Mouse (Mus musculus) erythroblast, adult 5-6 weeks (primary cell): Measurements from ENCODE around the gene Marcks. TPM values are rescaled to one million over a fixed set of nuclear protein-coding genes. Genes with fewer than 3 reads are reported as not detected.

Experiments used
- ATAC-seq: replicated peaks from 2 replicates; pipeline ENCODE4 v1.8.0; 2016; ENCODE audit warnings: moderate number of reproducible peaks, mild to moderate bottlenecking, moderate TSS enrichment, inconsistent platforms; ENCODE audit not compliant: poor library complexity, low FRiP score, severe bottlenecking
- total RNA-seq, 2 experiments: library from RNA; stranded (forward) in 1 of 2; stranded (reverse) in 1 of 2; fragments of 150-400 nt in 1 of 2; fragments of 200-764, 138-1000 nt in 1 of 2; gene quantifications; 2 replicates each; pipeline versions ENCODE4 v1.2.3 to v1.2.4; 2015 to 2017; ENCODE audit warnings: low replicate concordance in 2 of 2

The Marcks gene
- total RNA-seq (2015; ENCODE audit: low replicate concordance) (9.0 and 13.6 TPM in 2 replicates), total RNA-seq (2017; ENCODE audit: low replicate concordance) (10.9 and 14.5 TPM in 2 replicates)

DNA sequence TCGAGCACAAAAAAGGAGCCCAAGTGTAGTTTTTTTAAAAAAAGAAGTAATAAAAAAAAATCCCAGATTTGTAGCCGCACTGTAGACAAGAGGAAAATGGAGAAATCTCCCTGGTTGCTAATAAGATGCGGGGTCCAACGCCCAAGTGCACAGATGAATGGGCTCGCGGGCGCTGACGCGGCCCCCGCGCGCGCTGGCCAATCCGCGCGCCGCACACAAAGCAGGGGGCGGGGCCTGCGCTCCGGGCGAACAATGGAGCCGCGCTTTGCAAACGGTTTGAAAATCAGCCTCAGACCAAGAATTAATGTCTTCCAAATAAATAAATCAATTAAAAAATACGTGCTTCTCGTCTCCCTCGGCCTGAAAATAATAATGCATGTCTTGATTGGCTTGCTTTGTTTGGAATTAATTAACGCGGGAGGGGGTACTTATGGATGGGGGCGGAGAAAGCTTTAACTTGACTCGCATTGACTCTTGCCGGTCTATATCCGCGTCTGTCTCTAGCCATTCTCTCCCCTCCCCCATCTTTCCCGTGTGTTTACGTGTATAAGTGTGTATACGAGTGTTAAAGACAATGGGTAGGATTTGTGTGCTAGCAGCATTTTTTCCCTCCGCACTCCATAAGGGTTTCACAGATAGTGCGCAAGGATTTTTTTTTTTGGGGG, at the start of gene Marcks:
Gene Marcks (minus strand): TSS at position 143 of the 665 bp plus-strand sequence.
- no peak for ATAC-seq

DNA sequence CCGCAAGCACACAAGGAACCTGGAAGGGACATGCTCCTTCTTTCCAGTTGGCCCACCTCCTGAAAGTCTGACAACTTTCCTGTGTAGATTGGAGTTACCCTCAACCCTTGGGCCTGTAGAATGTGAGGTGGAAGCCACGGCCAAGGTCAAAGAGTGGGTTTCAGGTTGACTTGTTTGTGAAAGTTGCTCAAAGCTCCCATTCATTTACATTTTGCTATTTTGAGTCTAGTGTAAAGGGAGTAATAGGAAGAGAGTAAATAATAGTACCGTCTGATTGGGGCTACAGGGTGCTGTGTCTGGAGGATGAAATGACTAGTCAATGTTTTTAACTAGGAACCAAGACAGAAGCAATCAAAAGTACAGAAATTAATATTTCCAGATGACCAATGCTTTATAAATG, 38.4 kb upstream of the Marcks start:
- ATAC-seq, result no peak

DNA sequence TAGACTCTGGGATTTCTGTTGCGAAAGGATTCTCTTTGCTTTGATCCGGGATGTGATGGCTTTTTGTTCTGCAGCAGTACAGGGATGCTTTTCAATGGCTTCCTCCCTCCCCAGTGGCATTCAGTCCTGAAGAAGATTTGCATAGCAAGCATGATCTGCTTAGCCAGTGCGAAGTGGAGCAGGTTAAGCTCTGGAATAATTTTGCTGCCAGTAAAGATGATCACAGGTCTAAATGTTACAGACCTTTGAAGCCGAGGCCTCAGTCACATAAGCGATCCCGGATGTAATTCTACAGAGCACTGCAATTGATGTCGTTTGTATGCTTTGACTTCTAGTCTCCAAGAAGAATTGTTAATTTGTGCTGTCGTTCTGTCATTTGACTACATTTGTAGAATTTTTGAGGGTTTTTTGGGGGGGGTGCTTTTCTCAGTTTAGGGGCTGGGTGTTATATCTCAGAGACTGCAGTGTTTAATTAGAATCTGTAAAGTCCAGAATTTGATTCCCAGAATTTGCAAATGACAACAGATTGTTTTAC, 33.8 kb upstream of the Marcks start:
- ATAC-seq, result no peak

DNA sequence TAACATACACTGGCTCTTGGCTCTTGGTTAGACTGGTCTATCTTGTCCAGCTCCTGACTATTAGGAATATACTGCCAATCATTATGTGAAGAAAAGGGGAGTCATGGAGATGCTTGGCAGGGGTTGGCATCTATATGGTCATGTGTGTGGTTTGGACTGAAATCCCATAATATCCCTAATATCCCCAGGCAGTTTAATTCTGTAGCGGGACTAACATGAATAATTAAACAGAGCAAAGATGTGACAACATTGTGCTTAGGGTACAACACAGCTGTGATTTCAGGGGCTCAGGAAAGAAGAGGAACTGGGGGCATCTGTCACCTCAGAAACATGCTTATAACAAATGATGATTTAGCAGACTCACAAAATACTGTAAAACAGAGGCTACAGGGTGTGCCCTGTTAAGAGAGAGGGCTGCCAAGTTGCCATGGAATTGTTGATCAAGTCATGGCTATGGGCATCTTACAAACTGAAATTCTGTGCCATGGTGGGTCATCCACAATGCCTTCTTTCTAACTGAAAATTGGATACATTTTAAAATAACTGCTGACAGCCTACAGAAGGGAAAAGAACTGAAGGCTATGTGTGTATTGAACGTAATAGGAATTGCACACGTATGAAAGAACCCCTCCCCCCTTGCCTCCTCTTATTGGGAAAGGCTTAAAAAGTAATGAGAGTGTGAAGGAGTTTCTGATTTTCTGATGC, 33.1 kb upstream of the Marcks start:
- no peak for ATAC-seq

DNA sequence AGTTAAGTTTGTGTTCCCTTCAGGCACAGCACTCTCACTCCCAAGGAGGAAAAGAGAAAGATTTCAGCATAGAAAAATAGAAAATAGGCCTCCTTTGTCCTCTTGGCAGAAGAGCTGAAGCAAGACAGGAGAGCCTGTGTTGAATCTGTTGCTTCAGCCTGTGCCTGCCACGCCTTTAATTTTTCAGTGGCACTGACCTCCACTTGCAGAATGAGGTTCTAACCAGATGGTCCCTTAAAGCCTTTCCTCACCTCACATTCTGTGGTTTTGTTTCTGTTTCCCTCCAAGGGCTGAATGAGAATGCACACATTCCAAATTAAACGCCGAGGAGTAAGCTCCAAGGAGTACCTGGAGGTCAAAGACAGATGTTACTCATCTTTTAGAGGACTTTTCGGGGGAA, 32.2 kb upstream of the Marcks start:
- no peak for ATAC-seq

DNA sequence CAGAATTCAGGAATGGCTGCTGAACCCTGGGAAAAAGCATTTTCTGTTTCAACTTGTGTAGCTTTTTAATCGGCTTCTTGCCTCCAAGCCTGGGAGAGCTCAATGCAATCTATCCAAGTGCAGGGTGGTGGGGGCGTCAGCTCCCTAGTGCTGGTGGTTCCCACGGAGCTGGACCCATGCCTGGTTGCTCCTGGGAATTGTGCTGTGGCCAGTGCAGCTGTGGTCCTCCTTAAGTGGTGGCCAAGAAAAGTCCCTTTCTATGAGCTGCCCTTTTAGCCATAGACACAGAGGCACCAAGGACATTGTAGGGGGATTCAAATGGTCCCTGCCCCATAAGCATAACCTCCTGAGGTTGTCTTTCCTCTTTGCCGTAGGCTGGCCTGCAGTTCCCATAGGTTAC, 31.7 kb upstream of the Marcks start:
- ATAC-seq, result no peak

DNA sequence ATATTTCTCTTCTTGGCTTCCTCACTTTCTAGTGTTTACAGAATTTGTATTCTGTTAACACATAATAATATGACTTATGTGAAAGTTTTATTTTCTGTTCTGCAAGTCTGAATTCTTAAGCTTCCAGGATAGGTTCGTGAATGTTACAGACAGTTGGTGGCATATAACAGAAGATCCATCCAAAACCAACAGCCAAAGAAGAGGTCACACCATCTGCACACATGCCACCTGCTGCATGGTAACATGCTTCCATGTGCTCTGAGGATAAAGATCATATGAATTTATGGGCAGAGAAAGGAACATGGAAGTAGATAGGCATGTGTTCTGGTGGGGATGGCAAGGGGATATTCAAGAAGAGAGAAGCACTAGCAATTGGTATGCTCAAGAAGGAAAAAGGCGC, 28.8 kb upstream of the Marcks start:
- ATAC-seq, result no peak

DNA sequence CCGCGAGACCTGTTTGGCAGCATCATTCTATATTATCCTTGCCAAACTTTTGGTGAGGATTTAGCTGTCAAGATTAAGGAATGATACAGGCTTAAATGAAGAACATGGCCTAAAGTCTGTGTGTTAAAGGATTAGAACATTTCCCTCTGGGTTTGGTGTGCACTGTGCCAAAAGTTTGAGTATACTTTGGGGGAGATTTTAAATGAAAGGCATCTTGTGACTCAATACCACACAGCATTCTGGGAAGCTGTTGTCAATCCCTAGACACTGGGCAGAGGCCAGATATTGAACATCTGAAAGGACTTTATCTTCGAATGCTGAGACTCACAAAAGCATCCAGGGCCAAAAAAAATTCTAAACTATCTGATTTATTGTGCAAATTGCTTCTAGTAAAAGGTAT, 21.0 kb upstream of the Marcks start:
- ATAC-seq, result no peak

DNA sequence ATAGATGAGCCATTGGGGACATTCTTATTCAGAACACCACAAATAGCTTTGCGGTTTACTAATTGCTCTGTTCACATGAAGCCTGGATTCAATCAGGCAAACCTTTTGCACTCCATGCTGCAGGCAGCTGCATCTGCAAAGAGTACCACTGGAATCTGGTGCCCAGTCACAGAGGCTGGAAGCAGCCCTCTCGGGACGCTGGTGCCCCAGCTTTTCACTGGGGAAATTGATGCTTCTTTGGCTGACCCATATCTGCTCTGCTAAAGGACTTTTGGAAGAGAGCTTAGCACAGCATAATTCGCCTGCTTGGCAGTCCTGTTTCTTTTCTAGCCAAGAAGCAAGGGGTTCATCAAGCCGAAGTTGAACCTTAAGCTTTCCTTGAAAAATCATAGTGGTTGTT, 18.4 kb upstream of the Marcks start:
- no peak for ATAC-seq

DNA sequence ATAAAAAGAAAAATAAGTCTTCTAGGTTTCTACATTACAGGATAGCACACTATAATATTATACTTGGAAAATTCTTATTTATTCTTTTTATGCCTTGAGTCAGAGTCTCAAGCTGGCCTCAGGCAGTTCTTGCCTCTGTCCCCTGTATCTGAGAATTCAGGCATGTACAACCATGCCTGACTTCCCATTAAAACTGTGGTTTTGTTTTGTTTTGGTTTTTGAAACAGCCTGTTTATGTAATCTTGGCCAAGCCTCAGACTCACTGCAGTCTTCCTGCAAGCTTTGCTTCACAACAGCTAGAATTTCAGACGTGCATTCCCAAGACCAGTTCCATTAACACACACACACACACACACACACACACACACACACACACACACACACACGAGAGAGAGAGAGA, 16.4 kb upstream of the Marcks start:
- ATAC-seq, result no peak

DNA sequence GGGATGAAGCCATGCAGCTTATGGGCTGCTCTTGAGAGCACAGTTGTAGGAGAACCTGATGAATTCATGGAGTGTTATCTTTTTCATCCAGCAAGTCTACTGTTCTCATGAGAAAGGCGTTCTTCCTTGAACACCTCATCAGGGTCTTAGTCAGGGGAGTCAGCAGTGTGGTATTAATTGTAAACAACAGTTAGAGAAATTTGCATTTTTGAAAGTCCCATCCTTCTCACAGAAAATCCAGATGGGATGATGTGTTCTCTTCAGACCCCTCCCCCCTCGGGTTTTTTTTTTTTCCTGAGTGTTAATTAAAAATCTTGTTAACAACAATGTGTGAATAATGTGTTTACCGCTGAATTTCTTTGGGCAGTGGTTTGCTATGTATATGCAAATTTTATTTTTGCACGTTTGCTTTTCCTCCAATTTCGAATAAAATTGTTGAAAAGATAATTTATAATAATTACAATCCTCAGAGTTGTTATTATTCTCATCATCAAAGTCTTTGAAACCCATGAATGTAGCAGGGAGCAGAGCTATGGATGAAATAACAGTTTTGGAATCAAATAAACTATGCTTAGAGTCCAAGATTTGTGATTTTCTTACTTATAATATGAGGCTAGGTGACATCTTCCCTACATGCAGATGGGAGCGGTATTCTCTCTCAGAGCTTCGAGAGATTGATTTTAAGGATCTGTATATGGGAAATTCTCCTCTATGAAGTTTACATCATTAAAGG, 13.0 kb upstream of the Marcks start:
- ATAC-seq, result no peak

DNA sequence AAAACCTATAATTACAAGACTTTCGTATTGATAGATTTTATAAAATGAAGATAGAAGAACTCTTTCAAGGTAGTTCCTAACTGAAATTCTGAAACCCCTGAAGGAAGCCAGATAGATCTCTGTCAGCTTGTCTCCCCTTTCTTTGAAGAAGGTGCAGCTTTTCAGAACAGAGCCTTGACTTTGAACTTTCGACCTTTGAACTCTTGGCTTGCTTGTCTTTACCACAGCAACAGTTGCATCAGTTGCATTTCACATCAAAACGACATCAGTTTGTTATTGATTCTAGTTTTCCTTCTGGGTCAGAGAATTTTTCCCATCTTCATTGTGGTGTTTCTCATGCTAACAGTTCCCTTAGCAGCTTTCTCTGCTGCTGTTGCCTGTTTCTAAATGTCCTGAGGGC, 9.3 kb upstream of the Marcks start:
- ATAC-seq, result no peak

DNA sequence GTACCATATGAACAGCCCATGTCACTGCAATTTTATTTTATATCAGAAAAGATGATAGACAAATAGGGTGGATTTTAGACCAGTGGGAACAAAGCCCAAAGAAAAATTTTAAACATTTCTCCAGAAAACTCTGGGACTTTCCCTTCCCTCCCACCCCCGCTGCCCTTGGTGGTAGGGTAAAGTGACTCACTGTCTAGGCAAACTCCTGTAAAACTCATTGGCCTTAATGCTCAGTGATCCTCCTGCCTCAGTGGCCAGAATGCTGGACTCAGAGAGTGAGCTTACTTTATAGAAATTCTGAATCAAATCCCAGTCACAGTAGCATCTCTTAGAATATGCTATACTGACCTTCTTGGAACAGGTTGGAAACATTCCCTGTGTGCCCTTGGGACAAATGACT, 6.7 kb upstream of the Marcks start:
- no peak for ATAC-seq

DNA sequence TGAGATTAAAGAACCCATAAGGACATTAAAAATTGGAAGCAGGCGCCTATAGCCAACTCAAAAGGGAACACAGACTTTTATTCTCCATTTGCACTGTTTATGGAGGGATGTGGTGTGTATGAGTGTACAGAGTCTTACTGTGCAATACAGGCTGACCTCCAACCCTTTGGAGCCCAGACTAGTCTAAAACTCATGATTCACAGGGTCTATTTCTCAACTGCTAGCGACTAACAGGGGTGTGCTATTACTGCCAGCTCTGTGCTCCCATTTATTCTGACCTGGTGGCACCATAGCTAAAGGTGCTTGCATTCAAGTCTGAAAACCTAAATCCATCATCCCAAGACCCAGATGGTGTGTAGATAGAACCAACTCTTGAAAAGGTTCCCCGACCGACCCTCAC, 2.9 kb upstream of the Marcks start:
- ATAC-seq, result no peak

DNA sequence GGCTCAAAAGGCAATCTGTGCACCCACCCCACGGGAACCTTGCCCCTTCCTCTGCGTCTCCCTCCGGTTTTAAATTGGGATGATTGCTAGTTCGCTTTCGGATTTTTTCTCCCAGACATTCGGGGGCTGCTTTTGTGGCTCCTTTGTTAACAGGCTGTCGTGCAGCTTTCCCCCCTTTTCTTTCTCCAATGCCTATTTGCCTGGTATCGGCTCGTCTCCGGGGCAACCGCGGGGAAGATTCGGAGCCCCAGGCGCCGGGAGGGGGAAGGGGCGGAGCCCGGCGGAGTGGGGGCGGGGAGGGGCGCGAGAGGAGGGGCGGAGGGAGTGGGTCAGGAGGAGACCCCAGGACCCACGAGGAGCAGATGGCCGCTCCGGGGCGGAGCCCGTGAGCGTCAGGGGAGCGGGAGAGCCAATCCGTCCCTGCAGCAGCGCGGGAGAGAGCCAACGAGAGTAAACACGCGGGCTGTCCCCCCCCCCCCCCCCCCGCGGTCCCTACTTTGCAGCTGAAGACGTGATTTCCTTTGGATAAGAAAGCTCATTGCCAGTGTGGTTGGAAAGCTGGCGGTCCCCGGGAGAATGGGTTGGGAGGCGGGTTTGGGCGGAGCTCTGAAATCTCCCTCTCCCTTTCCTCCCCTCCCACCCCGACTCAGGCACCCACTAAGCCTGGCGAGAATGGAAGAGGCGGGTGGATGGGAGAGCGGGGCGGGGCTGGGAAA, 2.2 kb upstream of the Marcks start:
- no peak for ATAC-seq

DNA sequence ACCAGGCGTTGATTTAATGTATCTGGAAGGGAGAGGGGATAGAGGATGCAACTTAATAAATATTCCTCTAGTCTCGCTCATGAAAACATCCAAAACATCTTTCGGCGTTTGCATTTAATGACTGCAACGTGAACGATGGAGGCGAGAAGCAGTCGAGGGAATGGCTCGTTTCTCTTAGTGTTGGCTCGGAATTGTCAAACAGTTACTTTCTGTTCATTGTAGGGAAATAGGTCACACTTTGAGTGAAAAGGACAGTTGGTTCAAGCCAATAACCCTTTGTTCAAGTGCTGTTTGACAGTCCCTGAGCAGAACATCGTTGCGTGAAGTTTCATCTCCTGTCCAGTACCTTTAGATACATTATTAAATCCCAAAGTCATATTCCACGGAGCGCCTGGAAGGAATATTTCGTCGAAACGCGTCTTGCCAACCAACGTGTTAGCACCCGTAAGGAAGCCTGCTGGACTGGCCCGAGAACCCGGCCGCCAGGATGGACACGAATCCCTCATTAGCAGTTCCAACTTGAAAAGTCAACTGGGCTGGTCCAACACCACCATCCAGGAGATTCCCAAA, 1.5 kb upstream of the Marcks start:
- no peak for ATAC-seq

DNA sequence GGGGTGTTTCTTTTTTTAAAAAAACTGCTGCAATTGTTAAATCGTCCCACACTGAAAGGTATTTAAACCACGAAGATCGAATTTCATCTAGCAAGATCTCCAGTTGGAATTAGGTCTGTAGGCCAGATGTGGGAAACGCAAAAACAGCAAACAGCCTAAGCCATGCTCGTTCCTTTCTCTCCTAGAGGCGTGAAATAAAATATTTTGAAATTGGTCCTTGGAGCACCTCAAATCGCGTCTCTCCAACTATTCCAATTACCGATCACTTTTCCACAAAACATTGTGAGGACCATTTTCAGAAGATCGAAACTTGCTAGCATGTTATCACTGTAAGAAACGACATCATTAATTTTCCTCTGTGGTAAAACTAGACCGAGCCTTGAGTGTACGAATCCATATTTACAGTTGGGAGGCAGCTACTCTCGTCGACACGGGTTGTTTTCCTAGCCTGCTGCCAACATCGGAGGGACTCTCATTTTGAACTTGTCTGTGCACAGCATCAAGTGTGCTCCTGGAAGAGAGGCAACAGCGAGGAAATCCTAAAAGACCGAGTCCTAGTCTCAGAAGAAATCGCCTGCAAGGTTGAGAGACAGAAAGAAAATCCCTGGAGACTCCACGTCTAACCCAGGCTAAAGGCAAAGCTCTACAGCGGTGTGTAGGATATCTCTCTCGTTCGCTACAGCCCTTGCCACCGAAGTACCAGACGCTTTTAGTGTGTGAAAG, 884 bp upstream of the Marcks start:
- no peak for ATAC-seq

DNA sequence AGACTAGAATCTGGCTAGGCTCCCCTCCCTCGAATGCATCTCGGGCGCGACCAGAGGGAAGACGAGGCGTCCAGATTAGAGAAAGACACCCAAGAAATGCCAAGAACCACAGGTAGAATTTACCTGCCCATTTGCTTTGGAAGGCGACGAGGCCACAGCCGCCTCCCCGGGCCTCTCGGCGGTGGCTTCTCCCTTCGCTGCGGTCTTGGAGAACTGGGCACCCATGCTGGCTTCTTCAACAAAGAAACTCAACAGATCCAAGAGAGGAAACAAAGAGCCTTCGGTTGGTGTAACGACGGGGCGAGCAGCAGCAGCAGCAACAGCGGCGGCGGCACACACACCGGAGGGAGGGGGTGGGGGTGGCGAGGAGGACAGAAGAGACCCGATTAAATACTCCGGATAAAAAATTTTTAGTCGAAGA, 399 bp downstream of the Marcks start:
- ATAC-seq, result no peak
